Mouse (Mus musculus): ENCODE results near the gene Olfr374.

DNA sequence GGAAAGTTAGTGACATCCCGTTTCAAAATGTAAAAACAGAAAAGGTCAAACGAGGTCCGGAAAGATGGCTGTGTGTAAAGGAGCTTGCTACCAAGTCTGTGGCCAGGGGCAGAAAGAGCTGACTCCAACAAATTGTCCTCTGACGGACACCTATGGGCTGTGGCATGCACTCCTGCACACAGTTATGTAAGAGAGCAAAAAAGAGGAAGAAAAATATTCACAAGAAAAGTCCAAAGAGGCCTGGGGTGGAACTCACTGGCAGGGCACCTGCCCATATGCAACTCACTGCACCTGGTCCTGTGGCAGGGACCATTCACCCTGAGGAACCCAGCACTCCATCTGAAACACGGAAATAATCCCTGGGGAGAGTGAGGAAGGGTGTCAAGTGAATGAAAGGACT lies 22.1 kb upstream of the Olfr374 start:
- TF ChIP-seq ZNF384 (IDR thresholded peaks at IDR 0.05; ENCODE audit: low read depth, low read length) (no peak), MAFK (IDR thresholded peaks at IDR 0.05; ENCODE audit: insufficient read depth, low read depth, low read length) (no peak), ZC3H11A (IDR thresholded peaks at IDR 0.05; ENCODE audit: borderline replicate concordance, low read depth, low read length) (no peak), CHD2 (IDR thresholded peaks at IDR 0.05; ENCODE audit: low read depth, low read length) (no peak), HCFC1 (IDR thresholded peaks at IDR 0.05; ENCODE audit: borderline replicate concordance, insufficient read depth, low read length) (no peak)

All from ES-E14 (cell line).